Comparison of ENCODE assay signal across 39 mouse cellular contexts in the genomic region with DNA sequence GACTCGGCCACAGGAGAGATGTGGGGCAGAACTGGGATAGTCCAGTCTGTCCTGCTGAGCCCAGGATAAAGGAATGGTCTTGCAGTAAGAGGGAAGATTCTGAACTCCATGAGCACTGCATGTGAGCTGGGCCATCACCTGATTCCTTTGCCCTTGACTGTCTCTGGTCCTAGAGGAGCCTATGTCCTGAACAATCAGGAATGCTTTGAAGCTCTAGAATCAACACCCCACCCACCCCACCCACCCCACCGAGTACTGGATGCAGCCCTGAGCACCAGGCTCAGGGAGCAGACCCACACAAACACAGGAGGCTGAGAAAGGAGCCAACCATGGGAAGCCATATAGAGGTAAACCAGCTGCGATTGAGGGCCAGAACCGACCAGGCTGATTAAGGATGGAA. TPM values are rescaled to one million over a fixed set of nuclear protein-coding genes. Genes with fewer than 3 reads are reported as not detected.
"Had no signal": no experiment of that assay in that cellular context is flagged by ENCODE, and none has a peak within 500 bp of the region (broad histone marks: within the 10 kb centered on the region; RNA-seq: fewer than 3 reads in every experiment).

No protein-coding gene starts in this region.

- ATAC-seq: hindbrain, postnatal 0 days; intestine, embryonic 16.5 days; liver, embryonic 12.5 days had no signal

- H3K9ac ChIP-seq: heart, embryonic 13.5 days; heart, embryonic 15.5 days; hindbrain, embryonic 13.5 days; hindbrain, embryonic 15.5 days; kidney, embryonic 15.5 days; limb, embryonic 13.5 days; limb, embryonic 15.5 days; liver, embryonic 12.5 days had no signal

- H3K9me3 ChIP-seq: heart, embryonic 13.5 days; heart, embryonic 15.5 days; hindbrain, embryonic 13.5 days; hindbrain, embryonic 15.5 days; kidney, embryonic 15.5 days; limb, embryonic 13.5 days; limb, embryonic 15.5 days; liver, embryonic 12.5 days had no signal

- DNase-seq: gastrocnemius, postnatal 14 days; gastrocnemius, postnatal 36 days; heart, adult 11 months; heart, adult 2 months; heart, postnatal 14 days; heart, postnatal 36 days; kidney, adult 11 months; kidney, adult 9 months; kidney, postnatal 14 days; left cerebral cortex, postnatal 4 days had no signal

- H3K27ac ChIP-seq: heart, adult 2 months; heart, embryonic 13.5 days; heart, embryonic 15.5 days; hindbrain, embryonic 13.5 days; hindbrain, embryonic 15.5 days; hindbrain, postnatal 0 days; kidney, embryonic 15.5 days; kidney, postnatal 0 days; layer of hippocampus, adult 2 months; limb, embryonic 13.5 days; limb, embryonic 15.5 days; liver, embryonic 12.5 days had no signal

- H3K36me3 ChIP-seq: heart, embryonic 13.5 days; heart, embryonic 15.5 days; hindbrain, embryonic 13.5 days; hindbrain, embryonic 15.5 days; kidney, embryonic 15.5 days; limb, embryonic 13.5 days; limb, embryonic 15.5 days; liver, embryonic 12.5 days had no signal

- H3K4me3 ChIP-seq: heart, adult 2 months; heart, embryonic 13.5 days; heart, embryonic 15.5 days; hindbrain, embryonic 13.5 days; hindbrain, embryonic 15.5 days; kidney, embryonic 15.5 days; layer of hippocampus, adult 2 months; limb, embryonic 13.5 days; limb, embryonic 15.5 days; liver, embryonic 12.5 days had no signal

- H3K4me2 ChIP-seq: heart, embryonic 11.5 days; heart, embryonic 13.5 days; heart, embryonic 15.5 days; hindbrain, embryonic 13.5 days; hindbrain, embryonic 15.5 days; kidney, embryonic 15.5 days; limb, embryonic 13.5 days; limb, embryonic 15.5 days; liver, embryonic 12.5 days had no signal

RNA-seq across cellular contexts. Expression of gene Gm13420, which starts 3.0 kb away (rescaled TPM):
- total RNA-seq: gastrocnemius, adult 18-20 months; gastrocnemius, adult 8-10 months; gastrocnemius, postnatal 14 days; gastrocnemius, postnatal 36 days; heart, adult 2 months; heart, postnatal 14 days; heart, postnatal 36 days; hematopoietic stem cell, adult 5-6 weeks had no signal
- polyA plus RNA-seq: heart, adult 2 months; heart, embryonic 11.5 days; heart, embryonic 13.5 days; heart, embryonic 15.5 days; heart, postnatal 0 days; hindbrain, embryonic 11.5 days; hindbrain, embryonic 13.5 days; limb, embryonic 11.5 days; limb, embryonic 13.5 days; limb, embryonic 15.5 days had no signal

RNA-seq across cellular contexts. Expression of gene Gm13547, which starts 10.6 kb away (rescaled TPM):
- total RNA-seq: gastrocnemius, adult 18-20 months; gastrocnemius, adult 8-10 months; gastrocnemius, postnatal 14 days; gastrocnemius, postnatal 36 days; heart, adult 2 months; heart, postnatal 14 days; heart, postnatal 36 days; hematopoietic stem cell, adult 5-6 weeks; hindbrain, postnatal 0 days; layer of hippocampus, adult 2 months; layer of hippocampus, postnatal 10 days; layer of hippocampus, postnatal 25 days; left cerebral cortex, adult 18-20 months; left cerebral cortex, postnatal 10 days; left cerebral cortex, postnatal 25 days; left cerebral cortex, postnatal 4 days; liver, adult 2 months had no signal
- polyA plus RNA-seq: gonadal fat pad, adult 2 months; heart, adult 2 months; heart, embryonic 13.5 days; heart, embryonic 15.5 days; heart, postnatal 0 days; hindbrain, embryonic 11.5 days; hindbrain, embryonic 13.5 days; intestine, embryonic 14.5 days; intestine, embryonic 16.5 days; kidney, adult 2 months; kidney, embryonic 15.5 days; kidney, postnatal 0 days; large intestine, adult 2 months; limb, embryonic 11.5 days; liver, adult 2 months; liver, embryonic 12.5 days had no signal
